Mouse (Mus musculus) liver, embryonic 16.5 days (tissue): ENCODE data around the gene Smad6. TPM values are rescaled to one million over a fixed set of nuclear protein-coding genes. Genes with fewer than 3 reads are reported as not detected.
A peak's percentile ranks its signal among the peaks of the same experiment; 100 is the strongest.

Source experiments
- ATAC-seq: fragments of 200-750 bp; cut with Nextera tagmentation; 2 replicates; pipeline ENCODE4 v1.8.0; 2017; ENCODE audit warnings: low read depth, mild to moderate bottlenecking, moderate number of reproducible peaks, moderate library complexity
- H3K27ac ChIP-seq: fragments of 300-500 bp; sonication (generic); 2 replicates; pipeline ENCODE4 v1.5.1; 2014; ENCODE audit warnings: mild to moderate bottlenecking, low read length
- H3K27me3 ChIP-seq: fragments of 300-500 bp; sonication (generic); 2 replicates; pipeline ENCODE4 v1.6.1; 2014; ENCODE audit warnings: low read depth, low read length, mixed read lengths; ENCODE audit not compliant: control insufficient read depth, insufficient read depth
- H3K36me3 ChIP-seq: fragments of 300-500 bp; sonication (generic); 2 replicates; pipeline ENCODE4 v1.6.1; 2014; ENCODE audit warnings: mild to moderate bottlenecking; ENCODE audit not compliant: control insufficient read depth, insufficient read depth
- H3K4me1 ChIP-seq: fragments of 300-500 bp; sonication (generic); 2 replicates; pipeline ENCODE4 v1.6.1; 2014; ENCODE audit warnings: low read depth, low read length, mixed read lengths; ENCODE audit not compliant: control insufficient read depth
- H3K4me2 ChIP-seq: fragments of 300-500 bp; sonication (generic); 2 replicates; pipeline ENCODE4 v1.6.1; 2014; ENCODE audit warnings: low read depth, low read length, mixed read lengths
- H3K4me3 ChIP-seq: fragments of 300-500 bp; sonication (generic); 2 replicates; pipeline ENCODE4 v1.5.1; 2014; ENCODE audit warnings: low read depth, mild to moderate bottlenecking, low read length
- H3K9ac ChIP-seq: fragments of 300-500 bp; sonication (generic); 2 replicates; pipeline ENCODE4 v1.6.1; 2014; ENCODE audit warnings: low read depth, low read length
- H3K9me3 ChIP-seq: fragments of 300-500 bp; sonication (generic); replicated peaks from 2 replicates; pipeline ENCODE4 v1.6.1; 2016; ENCODE audit warnings: low read length; ENCODE audit not compliant: control insufficient read depth
- WGBS: fragments of 180-500 bp; shearing (Covaris S2); extraction: QIAGEN DNeasy Blood & Tissue Kit; methylation state at CpG from one replicate; pipeline ENCODE4 v1.1.7; 2014; ENCODE audit not compliant: insufficient replicate concordance; 5-methylcytosine and 5-hydroxymethylcytosine counted together
- polyA plus RNA-seq: library from polyadenylated mRNA; unstranded; fragments of >200 nt; fragmentation: Nextera tagmentation; extraction: Ambion mirVana; gene quantifications from 2 replicates; pipeline ENCODE4 v1.2.1, GENCODE M21; 2015

Gene Smad6
- polyA plus RNA-seq, 1 experiment from 2014 or later, result 1.9 TPM

- Histone ChIP-seq H3K9ac (no peak overlapping the region), H3K4me2 (no peak overlapping the region), H3K27me3 (no peaks in the 10 kb centered on the region), H3K9me3 (no peaks in the 10 kb centered on the region), H3K36me3 (no peaks in the 10 kb centered on the region), H3K4me3 (no peak overlapping the region), H3K27ac (no peak overlapping the region), H3K4me1 (peaks cover 8% of the 10 kb centered on the region)
- WGBS, result 64% methylated on average over 9 of the region's 9 CpGs
- ATAC-seq, result no peak
These were observed 22.7 kb downstream of the Smad6 start for GRCm38 (mm10) chr9:63999194-63999593.

GRCm38 (mm10) chr9:63998026-63998425 lies 23.8 kb downstream of the Smad6 start:
- no peak for ATAC-seq
- H3K9me3 ChIP-seq, result no peaks in the 10 kb centered on the region
- H3K4me2 ChIP-seq, result no peak overlapping the region
- H3K9ac ChIP-seq, result no peak overlapping the region
- peaks cover 2% of the 10 kb centered on the region; the same call in 1 of the 2 replicates for H3K4me1 ChIP-seq
- H3K36me3 ChIP-seq, result no peaks in the 10 kb centered on the region
- 69% methylated on average over 14 of the region's 14 CpGs for WGBS
- H3K27ac ChIP-seq, result no peak overlapping the region
- H3K4me3 ChIP-seq, result no peak overlapping the region
- no peaks in the 10 kb centered on the region for H3K27me3 ChIP-seq

GRCm38 (mm10) chr9:63997439-63997838 lies 24.4 kb downstream of the Smad6 start:
- H3K36me3 ChIP-seq, result no peaks in the 10 kb centered on the region
- 55% methylated on average over 4 of the region's 4 CpGs for WGBS
- no peak for ATAC-seq
- H3K27me3 ChIP-seq, result no peaks in the 10 kb centered on the region
- no peaks in the 10 kb centered on the region for H3K4me1 ChIP-seq
- no peak overlapping the region for H3K27ac ChIP-seq
- no peak overlapping the region for H3K9ac ChIP-seq
- no peak overlapping the region for H3K4me2 ChIP-seq
- H3K9me3 ChIP-seq, result no peaks in the 10 kb centered on the region
- no peak overlapping the region for H3K4me3 ChIP-seq

- H3K4me3 ChIP-seq, result no peak overlapping the region
- H3K9me3 ChIP-seq, result no peaks in the 10 kb centered on the region
- H3K4me1 ChIP-seq, result peaks cover 11% of the 10 kb centered on the region
- H3K27ac ChIP-seq, result no peak overlapping the region
- H3K4me2 ChIP-seq, result no peak overlapping the region
- no peaks in the 10 kb centered on the region for H3K36me3 ChIP-seq
- 65% methylated on average over 5 of the region's 5 CpGs for WGBS
- no peaks in the 10 kb centered on the region for H3K27me3 ChIP-seq
- no peak overlapping the region for H3K9ac ChIP-seq
- no peak for ATAC-seq
These were observed 28.6 kb downstream of the Smad6 start for GRCm38 (mm10) chr9:63993256-63993655.

- Histone ChIP-seq H3K4me2 (no peak overlapping the region), H3K27me3 (no peaks in the 10 kb centered on the region), H3K36me3 (no peaks in the 10 kb centered on the region), H3K27ac (no peak overlapping the region), H3K4me3 (no peak overlapping the region), H3K4me1 (peaks cover 11% of the 10 kb centered on the region), H3K9me3 (no peaks in the 10 kb centered on the region), H3K9ac (no peak overlapping the region)
- ATAC-seq, result no peak
- 60% methylated on average over 4 of the region's 4 CpGs for WGBS
These were observed 29.1 kb downstream of the Smad6 start for GRCm38 (mm10) chr9:63992761-63993160.

- Histone ChIP-seq H3K9ac (no peak overlapping the region), H3K36me3 (no peaks in the 10 kb centered on the region), H3K27ac (no peak overlapping the region), H3K4me3 (no peak overlapping the region), H3K27me3 (no peaks in the 10 kb centered on the region), H3K4me1 (peaks cover 11% of the 10 kb centered on the region), H3K9me3 (no peaks in the 10 kb centered on the region), H3K4me2 (no peak overlapping the region)
- 61% methylated on average over 4 of the region's 4 CpGs for WGBS
- no peak for ATAC-seq
These were observed 30.7 kb downstream of the Smad6 start for GRCm38 (mm10) chr9:63991193-63991592.

GRCm38 (mm10) chr9:63989641-63990040 lies 32.2 kb downstream of the Smad6 start:
- H3K27ac ChIP-seq, result no peak overlapping the region

GRCm38 (mm10) chr9:63989214-63989613 lies 32.6 kb downstream of the Smad6 start:
- whole genome bisulfite sequencing, result 39% methylated on average over 12 of the region's 12 CpGs

More at GRCm38 (mm10) chr9:63989641-63990040, 32.2 kb downstream of the Smad6 start:
- ATAC-seq, result no peak
- H3K9ac ChIP-seq, result no peak overlapping the region
- no peak overlapping the region for H3K4me2 ChIP-seq
- no peaks in the 10 kb centered on the region for H3K9me3 ChIP-seq
- H3K27me3 ChIP-seq, result no peaks in the 10 kb centered on the region
- no peaks in the 10 kb centered on the region for H3K36me3 ChIP-seq
- H3K4me3 ChIP-seq, result no peak overlapping the region
- 29% methylated on average over 8 of the region's 8 CpGs for WGBS
- peaks cover 14% of the 10 kb centered on the region for H3K4me1 ChIP-seq

GRCm38 (mm10) chr9:63985125-63985524 lies 36.7 kb downstream of the Smad6 start:
- Histone ChIP-seq H3K27me3 (no peaks in the 10 kb centered on the region), H3K4me1 (peaks cover 24% of the 10 kb centered on the region), H3K27ac (peak overlapping the region; percentile 39; the same call in 1 of the 2 replicates), H3K9me3 (no peaks in the 10 kb centered on the region), H3K9ac (no peak overlapping the region), H3K36me3 (no peaks in the 10 kb centered on the region), H3K4me2 (no peak overlapping the region), H3K4me3 (no peak overlapping the region)
- 48% methylated on average over 6 of the region's 6 CpGs for WGBS
- ATAC-seq, result no peak

More at GRCm38 (mm10) chr9:63989214-63989613, 32.6 kb downstream of the Smad6 start:
- Histone ChIP-seq H3K4me3 (no peak overlapping the region), H3K27me3 (no peaks in the 10 kb centered on the region), H3K9ac (no peak overlapping the region), H3K36me3 (no peaks in the 10 kb centered on the region), H3K27ac (no peak overlapping the region), H3K4me2 (no peak overlapping the region), H3K9me3 (no peaks in the 10 kb centered on the region), H3K4me1 (peaks cover 17% of the 10 kb centered on the region)
- peak; percentile 30; the same call in 1 of the 2 replicates for ATAC-seq
